Mouse (Mus musculus) embryonic fibroblast, embryonic 13.5 days (primary cell): ENCODE measurements around the gene Igf2r.

Source experiments
- CTCF ChIP-seq: IDR thresholded peaks from 2 replicates; pipeline ENCODE4 v1.5.1; 2011; ENCODE audit warnings: mild to moderate bottlenecking, control low read depth, low read length, moderate library complexity, borderline replicate concordance; ENCODE audit not compliant: insufficient read depth
- POLR2A ChIP-seq: IDR thresholded peaks from 2 replicates; pipeline ENCODE4 v1.6.1; 2011; ENCODE audit warnings: low read depth, mild to moderate bottlenecking, control low read depth, low read length, moderate library complexity

GRCm38 (mm10) chr17:12678261-12678660 lies 91.2 kb downstream of the Igf2r start:
- no peak for TF ChIP-seq POLR2A
- TF ChIP-seq CTCF = no peak
